Mouse (Mus musculus): ENCODE results near the gene Kif21a. TPM values are rescaled to one million over a fixed set of nuclear protein-coding genes. Genes with fewer than 3 reads are reported as not detected.

Gene Kif21a
- polyA plus RNA-seq, 1 experiment: 8.6 TPM

GRCm38 (mm10) chr15:90975914-90976313 lies 73.8 kb downstream of the Kif21a start:
- Histone ChIP-seq H3K27me3 (ENCODE audit: control insufficient read depth, insufficient read depth, low read length) (no peaks in the 10 kb centered on the region), H3K4me1 (ENCODE audit: control insufficient read depth, insufficient read depth, low read length) (no peaks in the 10 kb centered on the region), H3K4me3 (ENCODE audit: control insufficient read depth, low read depth, low read length) (no peak overlapping the region), H3K27ac (ENCODE audit: control insufficient read depth, insufficient read depth, low read depth, low read length) (no peak overlapping the region), H3K36me3 (ENCODE audit: control insufficient read depth, insufficient read depth, low read length) (no peaks in the 10 kb centered on the region)
- TF ChIP-seq POLR2A (IDR thresholded peaks at IDR 0.05; ENCODE audit: control insufficient read depth, low read depth, low read length): no peak
- no peak for TF ChIP-seq CTCF (IDR thresholded peaks at IDR 0.05; ENCODE audit: control insufficient read depth, insufficient read depth, insufficient replicate concordance, low read depth, low read length)

GRCm38 (mm10) chr15:90971914-90972767 lies 77.6 kb downstream of the Kif21a start:
- H3K27me3 ChIP-seq (ENCODE audit: control insufficient read depth, insufficient read depth, low read length): no peaks in the 10 kb centered on the region
- TF ChIP-seq CTCF (IDR thresholded peaks at IDR 0.05; ENCODE audit: control insufficient read depth, insufficient read depth, insufficient replicate concordance, low read depth, low read length) (no peak), POLR2A (IDR thresholded peaks at IDR 0.05; ENCODE audit: control insufficient read depth, low read depth, low read length) (no peak)
- H3K36me3 ChIP-seq (ENCODE audit: control insufficient read depth, insufficient read depth, low read length): no peaks in the 10 kb centered on the region
- no peaks in the 10 kb centered on the region for H3K4me1 ChIP-seq (ENCODE audit: control insufficient read depth, insufficient read depth, low read length)
- H3K4me3 ChIP-seq (ENCODE audit: control insufficient read depth, low read depth, low read length): no peak overlapping the region
- no peak overlapping the region for H3K27ac ChIP-seq (ENCODE audit: control insufficient read depth, insufficient read depth, low read depth, low read length)

GRCm38 (mm10) chr15:90963320-90963719 lies 86.4 kb downstream of the Kif21a start:
- TF ChIP-seq CTCF (IDR thresholded peaks at IDR 0.05; ENCODE audit: control insufficient read depth, insufficient read depth, insufficient replicate concordance, low read depth, low read length) (no peak), POLR2A (IDR thresholded peaks at IDR 0.05; ENCODE audit: control insufficient read depth, low read depth, low read length) (no peak)
- H3K27ac ChIP-seq (ENCODE audit: control insufficient read depth, insufficient read depth, low read depth, low read length): no peak overlapping the region

GRCm38 (mm10) chr15:90962548-90962947 lies 87.2 kb downstream of the Kif21a start:
- TF ChIP-seq POLR2A (IDR thresholded peaks at IDR 0.05; ENCODE audit: control insufficient read depth, low read depth, low read length) (no peak), CTCF (IDR thresholded peaks at IDR 0.05; ENCODE audit: control insufficient read depth, insufficient read depth, insufficient replicate concordance, low read depth, low read length) (no peak)
- Histone ChIP-seq H3K27me3 (ENCODE audit: control insufficient read depth, insufficient read depth, low read length) (no peaks in the 10 kb centered on the region), H3K27ac (ENCODE audit: control insufficient read depth, insufficient read depth, low read depth, low read length) (no peak overlapping the region), H3K36me3 (ENCODE audit: control insufficient read depth, insufficient read depth, low read length) (no peaks in the 10 kb centered on the region), H3K4me3 (ENCODE audit: control insufficient read depth, low read depth, low read length) (no peak overlapping the region), H3K4me1 (ENCODE audit: control insufficient read depth, insufficient read depth, low read length) (no peaks in the 10 kb centered on the region)

More at GRCm38 (mm10) chr15:90963320-90963719, 86.4 kb downstream of the Kif21a start:
- Histone ChIP-seq H3K36me3 (ENCODE audit: control insufficient read depth, insufficient read depth, low read length) (no peaks in the 10 kb centered on the region), H3K27me3 (ENCODE audit: control insufficient read depth, insufficient read depth, low read length) (no peaks in the 10 kb centered on the region), H3K4me3 (ENCODE audit: control insufficient read depth, low read depth, low read length) (no peak overlapping the region), H3K4me1 (ENCODE audit: control insufficient read depth, insufficient read depth, low read length) (no peaks in the 10 kb centered on the region)

DNA sequence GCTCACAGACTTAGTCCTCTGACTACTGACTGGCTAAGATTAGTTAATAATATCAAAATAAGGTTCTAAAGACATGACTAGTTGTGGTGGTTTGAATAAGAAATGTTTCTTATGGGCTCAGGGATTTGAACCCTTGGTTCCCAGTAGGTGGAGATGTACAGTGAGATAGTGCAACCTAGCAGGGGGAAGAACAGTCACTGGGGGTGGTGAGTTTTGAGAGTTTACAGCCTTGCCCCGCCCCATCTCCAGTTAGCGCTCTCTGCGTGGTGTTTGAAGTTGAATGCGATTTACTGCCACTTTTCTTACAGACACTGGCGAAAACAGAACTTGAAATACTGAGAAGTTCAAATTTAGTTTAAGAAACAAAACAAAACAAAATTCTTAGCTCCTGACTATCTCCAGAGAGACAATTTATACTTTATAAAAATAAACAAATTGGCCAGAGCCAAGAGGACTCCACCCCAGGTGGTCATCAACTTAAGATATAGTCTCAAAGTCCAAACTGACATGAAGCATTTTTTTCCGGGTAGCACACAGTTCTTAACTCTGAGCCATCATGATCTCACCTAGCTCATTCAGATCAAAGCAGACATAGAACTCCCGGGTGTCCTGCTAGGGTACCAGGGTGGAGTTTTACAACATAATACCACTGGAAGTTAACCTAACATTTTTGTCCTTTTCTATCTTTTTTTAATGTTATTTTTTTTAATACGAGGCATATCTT lies 88.8 kb downstream of the Kif21a start:
- TF ChIP-seq POLR2A (IDR thresholded peaks at IDR 0.05; ENCODE audit: control insufficient read depth, low read depth, low read length) (no peak), CTCF (IDR thresholded peaks at IDR 0.05; ENCODE audit: control insufficient read depth, insufficient read depth, insufficient replicate concordance, low read depth, low read length) (no peak)
- H3K36me3 ChIP-seq (ENCODE audit: control insufficient read depth, insufficient read depth, low read length): no peaks in the 10 kb centered on the region
- no peak overlapping the region for H3K4me3 ChIP-seq (ENCODE audit: control insufficient read depth, low read depth, low read length)
- H3K27ac ChIP-seq (ENCODE audit: control insufficient read depth, insufficient read depth, low read depth, low read length): no peak overlapping the region
- H3K4me1 ChIP-seq (ENCODE audit: control insufficient read depth, insufficient read depth, low read length): no peaks in the 10 kb centered on the region
- H3K27me3 ChIP-seq (ENCODE audit: control insufficient read depth, insufficient read depth, low read length): no peaks in the 10 kb centered on the region

DNA sequence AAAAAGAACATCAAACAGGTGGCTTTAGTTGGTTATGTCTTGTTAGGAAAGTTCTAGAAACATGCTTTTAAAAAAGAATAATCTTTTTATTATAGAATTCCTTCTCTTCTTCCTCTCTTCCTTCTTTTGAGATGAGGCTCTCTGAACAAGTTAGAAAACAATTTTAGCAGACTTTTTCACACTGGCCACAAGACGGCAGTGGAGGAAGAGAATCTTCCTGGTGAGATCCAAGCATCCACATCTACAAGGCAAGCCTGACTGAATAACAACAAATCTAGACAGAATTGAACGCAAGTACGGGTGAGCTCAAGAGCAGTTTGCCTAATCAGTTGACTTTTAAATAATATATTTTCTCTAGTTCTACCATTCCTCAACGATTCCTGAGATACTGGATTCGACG lies 98.4 kb downstream of the Kif21a start:
- no peak overlapping the region for H3K4me3 ChIP-seq (ENCODE audit: control insufficient read depth, low read depth, low read length)
- no peaks in the 10 kb centered on the region for H3K4me1 ChIP-seq (ENCODE audit: control insufficient read depth, insufficient read depth, low read length)
- H3K27me3 ChIP-seq (ENCODE audit: control insufficient read depth, insufficient read depth, low read length): no peaks in the 10 kb centered on the region
- TF ChIP-seq POLR2A (IDR thresholded peaks at IDR 0.05; ENCODE audit: control insufficient read depth, low read depth, low read length) (no peak), CTCF (IDR thresholded peaks at IDR 0.05; ENCODE audit: control insufficient read depth, insufficient read depth, insufficient replicate concordance, low read depth, low read length) (no peak)
- H3K36me3 ChIP-seq (ENCODE audit: control insufficient read depth, insufficient read depth, low read length): no peaks in the 10 kb centered on the region
- H3K27ac ChIP-seq (ENCODE audit: control insufficient read depth, insufficient read depth, low read depth, low read length): no peak overlapping the region

DNA sequence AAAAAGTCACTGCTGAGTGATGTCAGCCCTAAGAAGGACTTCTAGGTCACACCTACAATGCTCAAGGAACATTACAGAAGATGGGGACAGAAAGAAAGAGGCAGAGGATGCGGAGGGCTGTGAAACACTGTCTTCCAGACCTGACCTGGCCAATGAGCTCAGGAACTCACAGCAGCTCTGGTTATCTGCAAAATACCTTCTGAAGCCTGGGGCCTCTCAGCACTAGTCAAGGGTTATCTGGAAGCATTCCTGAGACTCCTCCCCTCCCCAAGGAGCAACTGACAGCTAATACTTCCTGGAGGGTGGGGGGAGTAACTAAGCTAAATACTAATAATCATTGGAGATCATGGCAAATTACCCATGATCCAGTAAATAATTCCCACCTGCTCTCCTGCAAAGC lies 111.3 kb downstream of the Kif21a start:
- H3K4me1 ChIP-seq (ENCODE audit: control insufficient read depth, insufficient read depth, low read length): no peaks in the 10 kb centered on the region
- no peak overlapping the region for H3K4me3 ChIP-seq (ENCODE audit: control insufficient read depth, low read depth, low read length)
- TF ChIP-seq POLR2A (IDR thresholded peaks at IDR 0.05; ENCODE audit: control insufficient read depth, low read depth, low read length): no peak
- no peak for TF ChIP-seq CTCF (IDR thresholded peaks at IDR 0.05; ENCODE audit: control insufficient read depth, insufficient read depth, insufficient replicate concordance, low read depth, low read length)
- no peaks in the 10 kb centered on the region for H3K27me3 ChIP-seq (ENCODE audit: control insufficient read depth, insufficient read depth, low read length)
- no peaks in the 10 kb centered on the region for H3K36me3 ChIP-seq (ENCODE audit: control insufficient read depth, insufficient read depth, low read length)
- H3K27ac ChIP-seq (ENCODE audit: control insufficient read depth, insufficient read depth, low read depth, low read length): no peak overlapping the region
